Mouse (Mus musculus) liver, adult (tissue): ENCODE results near the gene Casp2.
A peak's percentile ranks its signal among the peaks of the same experiment; 100 is the strongest.

Experiments
- GATA4 ChIP-seq: IDR thresholded peaks from 2 replicates; pipeline ENCODE4 v1.6.1; 2014; ENCODE audit warnings: mild to moderate bottlenecking, low read length; ENCODE audit not compliant: insufficient replicate concordance

Gene Casp2

GRCm38 (mm10) chr6:42257303-42257863 is 7.4 kb upstream of the Casp2 start:
- TF ChIP-seq GATA4: 0 out of 2 replicates have a peak, but pooled peaks have one; percentile 8

GRCm38 (mm10) chr6:42260430-42260829 is 4.4 kb upstream of the Casp2 start:
- no peak for TF ChIP-seq GATA4

- TF ChIP-seq GATA4: no peak
Observed at GRCm38 (mm10) chr6:42261524-42262170, 3.1 kb upstream of the Casp2 start, which contains the start of gene Tmem139. TSS of gene Tmem139 (plus strand) at chr6:42261970.

- TF ChIP-seq GATA4: no peak
Observed at GRCm38 (mm10) chr6:42265391-42266330, 876 bp downstream of the Casp2 start.

GRCm38 (mm10) chr6:42270817-42271216 is 6.0 kb downstream of the Casp2 start:
- no peak for TF ChIP-seq GATA4

GRCm38 (mm10) chr6:42276151-42276550 is 11.4 kb downstream of the Casp2 start:
- TF ChIP-seq GATA4: no peak

GRCm38 (mm10) chr6:42282865-42283528 is 18.2 kb downstream of the Casp2 start:
- no peak for TF ChIP-seq GATA4

- no peak for TF ChIP-seq GATA4
Observed at GRCm38 (mm10) chr6:42286448-42286847, 21.7 kb downstream of the Casp2 start, which contains the start of gene Clcn1. TSS of gene Clcn1 (plus strand) at chr6:42286685.

- no peak for TF ChIP-seq GATA4
Observed at GRCm38 (mm10) chr6:42287562-42287961, 22.8 kb downstream of the Casp2 start.

- TF ChIP-seq GATA4: no peak
Observed at GRCm38 (mm10) chr6:42293327-42293726, 28.5 kb downstream of the Casp2 start.

GRCm38 (mm10) chr6:42295549-42296094 is 30.8 kb downstream of the Casp2 start:
- no peak for TF ChIP-seq GATA4

GRCm38 (mm10) chr6:42299362-42299761 is 34.6 kb downstream of the Casp2 start:
- no peak for TF ChIP-seq GATA4

GRCm38 (mm10) chr6:42309816-42310378 is 45.1 kb downstream of the Casp2 start:
- TF ChIP-seq GATA4: no peak

GRCm38 (mm10) chr6:42310427-42311053 is 45.8 kb downstream of the Casp2 start:
- no peak for TF ChIP-seq GATA4
